Mouse (Mus musculus): ENCODE measurements around the gene Crocc2. TPM values are rescaled to one million over a fixed set of nuclear protein-coding genes. Genes with fewer than 3 reads are reported as not detected.

Crocc2 gene
- total and polyA plus RNA-seq, 3 experiments, result not detected

GRCm38 (mm10) chr1:93220776-93221175 is 52.3 kb downstream of the Crocc2 start:
- H3K9ac ChIP-seq (ENCODE audit: control insufficient read depth, low read depth, low read length, poor library complexity, severe bottlenecking), result no peak overlapping the region
- H3K36me3 ChIP-seq (ENCODE audit: control insufficient read depth in 1 of 2, insufficient read depth in 2 of 2, low read length in 2 of 2), result no peaks in the 10 kb centered on the region
- H3K27ac ChIP-seq (ENCODE audit: control insufficient read depth, low read depth, low read length), result no peak overlapping the region
- no peak for TF ChIP-seq POLR2AphosphoS2 (IDR thresholded peaks at IDR 0.05; ENCODE audit: low read length)
- no peak for TF ChIP-seq ETS1 (IDR thresholded peaks at IDR 0.05; ENCODE audit: low read depth, low read length)
- no peak for TF ChIP-seq ZNF384 (IDR thresholded peaks at IDR 0.05; ENCODE audit: low read depth, low read length)
- no peak for TF ChIP-seq CHD2 (IDR thresholded peaks at IDR 0.05; ENCODE audit: low read length)
- no peak for TF ChIP-seq POLR2A (IDR thresholded peaks at IDR 0.05; ENCODE audit: control insufficient read depth in 1 of 2, insufficient read depth in 1 of 2, low read depth in 1 of 2, low read length in 2 of 2, poor library complexity in 1 of 2)
- no peak for TF ChIP-seq BHLHE40 (IDR thresholded peaks at IDR 0.05; ENCODE audit: borderline replicate concordance, low read depth, low read length)
- no peak for TF ChIP-seq USF1 (IDR thresholded peaks at IDR 0.05; ENCODE audit: low read depth, low read length)
- no peaks in the 10 kb centered on the region for H3K79me2 ChIP-seq (ENCODE audit: control insufficient read depth, insufficient read depth, low read length, poor library complexity)
- no peak for DNase-seq (ENCODE audit: low read depth, low spot score)
- no peaks in the 10 kb centered on the region for H3K9me3 ChIP-seq (replicated peaks; ENCODE audit: insufficient read depth, low read length)
- H3K4me1 ChIP-seq (ENCODE audit: control insufficient read depth in 1 of 2, insufficient read depth in 2 of 2, low read length in 2 of 2), result no peaks in the 10 kb centered on the region
- H3K27me3 ChIP-seq (ENCODE audit: control insufficient read depth in 1 of 2, insufficient read depth in 2 of 2, low read length in 2 of 2), result peaks cover 0 to 1% of the 10 kb centered on the region in 2 experiments; a peak in 1 of 4 replicates
- no peak overlapping the region for H3K4me3 ChIP-seq (ENCODE audit: control insufficient read depth in 1 of 2, insufficient read depth in 1 of 2, low read depth in 2 of 2, low read length in 2 of 2)

DNA sequence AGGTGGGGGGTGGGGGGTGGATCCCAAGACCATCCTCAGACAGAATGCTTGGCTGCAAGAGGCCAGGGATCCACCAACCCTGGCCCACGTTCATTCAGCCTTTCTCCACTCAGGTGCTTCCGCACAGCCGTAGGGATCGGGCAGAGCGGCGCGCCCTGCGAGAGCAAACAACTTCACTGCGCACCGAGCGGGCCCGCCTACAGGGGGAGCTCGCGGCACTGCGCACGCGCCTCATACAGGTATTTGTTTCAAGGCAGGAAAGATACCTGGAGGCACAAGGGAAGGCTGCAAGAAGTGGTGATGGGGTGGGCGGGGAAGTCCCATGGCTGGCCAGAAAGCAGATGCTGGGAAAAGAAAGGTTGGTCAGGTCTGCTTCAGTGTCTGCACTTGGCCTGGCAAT is 55.4 kb downstream of the Crocc2 start:
- H3K9ac ChIP-seq (ENCODE audit: control insufficient read depth, low read depth, low read length, poor library complexity, severe bottlenecking), result no peak overlapping the region
- no peaks in the 10 kb centered on the region for H3K9me3 ChIP-seq (replicated peaks; ENCODE audit: insufficient read depth, low read length)
- peaks cover 0 to 1% of the 10 kb centered on the region in 2 experiments; a peak in 1 of 4 replicates for H3K27me3 ChIP-seq (ENCODE audit: control insufficient read depth in 1 of 2, insufficient read depth in 2 of 2, low read length in 2 of 2)
- no peak overlapping the region for H3K4me3 ChIP-seq (ENCODE audit: control insufficient read depth in 1 of 2, insufficient read depth in 1 of 2, low read depth in 2 of 2, low read length in 2 of 2)
- no peaks in the 10 kb centered on the region for H3K4me1 ChIP-seq (ENCODE audit: control insufficient read depth in 1 of 2, insufficient read depth in 2 of 2, low read length in 2 of 2)
- H3K79me2 ChIP-seq (ENCODE audit: control insufficient read depth, insufficient read depth, low read length, poor library complexity), result no peaks in the 10 kb centered on the region
- H3K36me3 ChIP-seq (ENCODE audit: control insufficient read depth in 1 of 2, insufficient read depth in 2 of 2, low read length in 2 of 2), result no peaks in the 10 kb centered on the region
- no peak for DNase-seq (ENCODE audit: low read depth, low spot score)
- TF ChIP-seq CTCF (IDR thresholded peaks at IDR 0.05 in 2 of 3, conservative IDR thresholded peaks at IDR 0.05 in 1 of 3; ENCODE audit: control insufficient read depth in 1 of 3, insufficient read depth in 1 of 3, low read depth in 2 of 3, low read length in 3 of 3, poor library complexity in 1 of 3, severe bottlenecking in 1 of 3) (peak in 1 of 3 experiments; percentile 40; a peak in 3 of 6 replicates), SMC3 (IDR thresholded peaks at IDR 0.05; ENCODE audit: low read depth, low read length) (no peak)
- no peak overlapping the region for H3K27ac ChIP-seq (ENCODE audit: control insufficient read depth, low read depth, low read length)

GRCm38 (mm10) chr1:93225226-93225625 is 56.7 kb downstream of the Crocc2 start:
- H3K27ac ChIP-seq (ENCODE audit: control insufficient read depth, low read depth, low read length), result no peak overlapping the region
- H3K9me3 ChIP-seq (replicated peaks; ENCODE audit: insufficient read depth, low read length), result no peaks in the 10 kb centered on the region
- H3K4me3 ChIP-seq (ENCODE audit: control insufficient read depth in 1 of 2, insufficient read depth in 1 of 2, low read depth in 2 of 2, low read length in 2 of 2), result no peak overlapping the region
- no peak overlapping the region for H3K9ac ChIP-seq (ENCODE audit: control insufficient read depth, low read depth, low read length, poor library complexity, severe bottlenecking)
- H3K4me1 ChIP-seq (ENCODE audit: control insufficient read depth in 1 of 2, insufficient read depth in 2 of 2, low read length in 2 of 2), result no peaks in the 10 kb centered on the region
- TF ChIP-seq KAT2A (conservative IDR thresholded peaks at IDR 0.05; ENCODE audit: low read depth, low read length), result no peak
- no peak for TF ChIP-seq UBTF (IDR thresholded peaks at IDR 0.05; ENCODE audit: borderline replicate concordance, insufficient read depth, low read depth, low read length)
- TF ChIP-seq E2F4 (IDR thresholded peaks at IDR 0.05; ENCODE audit: borderline replicate concordance, low read depth, low read length), result no peak
- TF ChIP-seq TCF12 (IDR thresholded peaks at IDR 0.05; ENCODE audit: low read depth, low read length), result no peak
- no peak for TF ChIP-seq ZNF384 (IDR thresholded peaks at IDR 0.05; ENCODE audit: low read depth, low read length)
- no peak for TF ChIP-seq HCFC1 (IDR thresholded peaks at IDR 0.05; ENCODE audit: low read depth, low read length)
- TF ChIP-seq POLR2AphosphoS2 (IDR thresholded peaks at IDR 0.05; ENCODE audit: low read length), result no peak
- no peak for TF ChIP-seq JUND (IDR thresholded peaks at IDR 0.05; ENCODE audit: low read depth, low read length)
- TF ChIP-seq TBP (IDR thresholded peaks at IDR 0.05; ENCODE audit: low read depth, low read length), result no peak
- TF ChIP-seq POLR2AphosphoS5 (IDR thresholded peaks at IDR 0.05; ENCODE audit: borderline replicate concordance, low read depth, low read length), result no peak
- TF ChIP-seq CTCF (IDR thresholded peaks at IDR 0.05 in 2 of 3, conservative IDR thresholded peaks at IDR 0.05 in 1 of 3; ENCODE audit: control insufficient read depth in 1 of 3, insufficient read depth in 1 of 3, low read depth in 2 of 3, low read length in 3 of 3, poor library complexity in 1 of 3, severe bottlenecking in 1 of 3), result no peak
- TF ChIP-seq MYC (IDR thresholded peaks at IDR 0.05; ENCODE audit: low read depth, low read length), result no peak
- TF ChIP-seq MAZ (IDR thresholded peaks at IDR 0.05; ENCODE audit: low read depth, low read length), result no peak
- TF ChIP-seq MEF2A (IDR thresholded peaks at IDR 0.05; ENCODE audit: extremely low read depth, insufficient replicate concordance, low read depth, low read length, poor library complexity, severe bottlenecking), result no peak
- TF ChIP-seq ETS1 (IDR thresholded peaks at IDR 0.05; ENCODE audit: low read depth, low read length), result no peak
- no peak for TF ChIP-seq MXI1 (IDR thresholded peaks at IDR 0.05; ENCODE audit: low read depth, low read length)
- TF ChIP-seq USF1 (IDR thresholded peaks at IDR 0.05; ENCODE audit: low read depth, low read length), result no peak
- no peak for TF ChIP-seq POLR2A (IDR thresholded peaks at IDR 0.05; ENCODE audit: control insufficient read depth in 1 of 2, insufficient read depth in 1 of 2, low read depth in 1 of 2, low read length in 2 of 2, poor library complexity in 1 of 2)
- TF ChIP-seq EP300 (IDR thresholded peaks at IDR 0.05; ENCODE audit: low read depth in 1 of 2, low read length in 2 of 2), result no peak
- H3K27me3 ChIP-seq (ENCODE audit: control insufficient read depth in 1 of 2, insufficient read depth in 2 of 2, low read length in 2 of 2), result no peaks in the 10 kb centered on the region
- H3K79me2 ChIP-seq (ENCODE audit: control insufficient read depth, insufficient read depth, low read length, poor library complexity), result no peaks in the 10 kb centered on the region
- no peak for DNase-seq (ENCODE audit: low read depth, low spot score)
- H3K36me3 ChIP-seq (ENCODE audit: control insufficient read depth in 1 of 2, insufficient read depth in 2 of 2, low read length in 2 of 2), result no peaks in the 10 kb centered on the region
